Mouse (Mus musculus) heart, postnatal 4 days (tissue): ENCODE results near the gene Gpr22. TPM values are rescaled to one million over a fixed set of nuclear protein-coding genes. Genes with fewer than 3 reads are reported as not detected.

Source experiments
- DNase-seq: peaks from one replicate; pipeline ENCODE4 v3.0.0; 2021
- total RNA-seq, 2 experiments: library from RNA; stranded (reverse); gene quantifications; 2 replicates each; pipeline ENCODE4 v1.2.3; 2021

Gene Gpr22
- total RNA-seq: 10 to 100 TPM; 20.9 to 22.4 TPM

- DNase-seq: no peak
Observed at GRCm38 (mm10) chr12:31713600-31713999, at the start of gene Gpr22. Gpr22 (minus strand) TSS chr12:31713947.

- DNase-seq: no peak
Observed at GRCm38 (mm10) chr12:31755885-31756755, 42.4 kb upstream of the Gpr22 start.

DNA sequence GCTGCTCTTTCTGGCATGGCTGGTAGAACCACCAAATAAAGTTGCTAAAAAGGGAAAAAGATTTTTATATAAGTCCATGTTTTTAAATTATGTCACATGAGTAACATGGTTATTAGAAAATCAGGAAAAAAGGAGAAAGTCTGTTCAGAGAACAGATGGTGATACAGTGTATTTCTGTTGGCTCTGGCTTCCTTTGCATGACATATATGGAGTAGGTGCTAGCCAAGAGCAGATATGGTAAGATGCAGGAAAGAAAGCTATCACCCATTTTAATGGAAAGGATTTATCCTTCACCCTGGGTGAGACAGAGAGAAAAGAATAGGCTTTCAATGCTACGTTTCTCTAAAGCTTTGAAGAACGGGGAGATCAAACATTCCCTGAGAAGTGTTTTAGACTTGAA lies 40.7 kb upstream of the Gpr22 start:
- DNase-seq: no peak

DNA sequence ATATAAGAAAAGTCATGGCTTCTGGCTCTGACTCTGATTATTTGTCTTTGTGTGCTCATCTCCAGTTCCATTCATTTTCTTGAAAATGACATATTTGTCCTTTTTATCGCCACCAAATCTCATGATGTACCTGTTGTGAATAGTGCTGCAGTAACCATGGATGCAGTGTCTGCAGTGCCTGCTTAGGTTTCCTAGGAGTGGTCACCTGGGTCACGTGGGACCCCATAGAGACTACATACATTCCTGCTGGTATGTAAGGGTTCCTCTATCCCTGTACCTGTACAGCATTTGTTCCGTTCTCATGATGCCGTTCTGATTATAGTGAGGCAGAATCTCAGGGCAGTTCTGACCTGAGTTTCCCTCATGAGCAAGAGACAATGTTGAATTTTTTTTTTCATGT lies 36.1 kb upstream of the Gpr22 start:
- DNase-seq: no peak

DNA sequence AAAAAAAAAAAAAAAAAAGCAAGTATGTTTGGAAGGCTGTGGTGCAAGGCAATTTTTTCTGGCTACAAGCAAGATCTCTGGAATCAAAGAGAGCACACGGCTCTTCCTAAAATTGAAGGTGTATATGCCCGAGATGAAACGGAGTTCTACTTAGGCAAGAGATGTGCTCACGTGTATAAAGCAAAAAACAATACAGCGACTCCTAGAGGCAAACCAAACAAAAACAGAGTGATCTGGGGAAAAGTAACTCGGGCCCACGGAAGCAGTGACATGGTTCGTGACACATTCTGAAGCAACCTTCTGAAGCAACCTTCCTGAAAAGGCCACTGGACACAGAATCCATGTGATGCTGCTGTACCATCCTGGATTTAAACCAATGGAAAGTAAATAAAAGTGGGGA lies 33.6 kb upstream of the Gpr22 start:
- DNase-seq: no peak

GRCm38 (mm10) chr12:31734616-31735015 lies 20.9 kb upstream of the Gpr22 start:
- DNase-seq: no peak

- DNase-seq: no peak
Observed at GRCm38 (mm10) chr12:31730126-31730525, 16.4 kb upstream of the Gpr22 start.

- DNase-seq: no peak
Observed at GRCm38 (mm10) chr12:31726707-31727106, 13.0 kb upstream of the Gpr22 start.

DNA sequence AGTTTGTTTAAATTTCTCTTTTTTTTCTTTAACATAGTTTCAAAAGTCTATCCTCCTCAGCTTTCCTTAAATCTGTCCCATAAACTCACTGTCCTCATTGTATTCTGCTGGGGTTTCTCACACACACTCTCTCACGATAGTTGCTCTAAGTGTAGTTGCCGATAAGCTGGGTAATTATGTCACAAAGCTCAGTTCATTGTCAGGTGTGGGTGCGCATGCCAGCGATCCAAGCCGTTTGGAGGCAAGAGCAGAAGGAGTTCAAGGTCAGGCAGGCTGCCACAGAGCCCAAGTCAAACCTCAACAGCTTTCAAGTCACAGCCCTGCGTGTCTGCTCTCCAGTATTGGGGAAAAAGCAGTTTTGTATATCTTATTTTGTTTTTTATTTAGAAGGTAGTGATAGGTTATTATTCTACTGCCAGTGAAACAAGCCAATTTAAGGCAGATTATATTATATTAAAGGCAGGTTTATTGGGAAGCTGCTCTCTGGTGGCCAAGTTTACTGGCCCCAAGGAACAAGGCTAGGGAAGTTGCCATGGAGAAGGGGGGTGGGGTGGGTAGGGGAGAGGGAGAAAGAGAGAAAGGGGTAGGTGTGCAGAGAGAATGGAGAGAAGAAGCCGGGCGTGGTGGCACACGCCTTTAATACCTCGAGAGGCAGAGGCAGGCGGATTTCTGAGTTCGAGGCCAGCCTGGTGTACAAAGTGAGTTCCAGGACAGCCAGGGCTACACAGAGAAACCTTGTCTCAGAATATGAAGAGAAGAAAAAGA lies 11.9 kb upstream of the Gpr22 start:
- peak; percentile 60 for DNase-seq

DNA sequence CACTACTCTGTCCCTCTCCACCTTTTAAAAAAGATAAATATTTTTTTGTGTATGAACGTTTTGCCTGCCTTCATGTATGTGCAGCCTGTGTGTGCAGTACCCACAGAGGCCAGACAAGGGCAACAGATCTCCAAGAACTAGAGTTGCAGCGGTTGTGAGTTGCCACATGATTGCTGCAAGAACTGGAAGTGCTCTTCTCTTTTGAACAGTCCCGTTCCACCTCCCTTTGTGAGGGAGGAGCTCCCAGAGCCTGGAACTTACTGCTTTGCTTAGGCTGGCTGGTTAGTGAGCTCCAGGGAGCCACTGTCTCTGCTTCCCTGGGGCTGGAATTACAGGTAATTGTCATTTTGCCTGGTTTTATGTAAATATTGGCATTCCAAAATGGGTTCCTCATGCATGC lies 10.8 kb upstream of the Gpr22 start:
- DNase-seq: no peak

GRCm38 (mm10) chr12:31719586-31720275 lies 6.0 kb upstream of the Gpr22 start:
- peak; percentile 54 for DNase-seq

- DNase-seq: no peak
Observed at GRCm38 (mm10) chr12:31714070-31714469, 323 bp upstream of the Gpr22 start.

DNA sequence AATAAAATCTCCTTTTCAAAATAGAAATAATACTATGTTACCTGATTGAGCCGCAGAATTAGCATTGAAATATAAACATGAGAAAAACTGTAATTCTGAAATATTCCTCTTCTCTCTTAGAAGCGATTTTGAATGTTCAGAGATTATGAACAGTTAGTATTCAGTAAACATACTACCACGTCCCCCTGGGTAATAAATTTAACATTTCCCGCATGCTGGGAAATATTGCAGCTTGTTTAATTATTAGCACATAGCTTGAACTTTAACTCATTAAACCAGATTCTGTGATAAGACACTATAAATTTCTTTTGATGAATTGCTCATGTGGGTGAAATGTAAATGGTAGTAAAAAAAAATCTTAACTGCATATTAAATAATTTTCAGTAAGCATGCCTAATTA lies 1.0 kb downstream of the Gpr22 start:
- DNase-seq: no peak

GRCm38 (mm10) chr12:31712233-31712632 lies 1.5 kb downstream of the Gpr22 start:
- DNase-seq: no peak

GRCm38 (mm10) chr12:31709665-31710064 lies 4.1 kb downstream of the Gpr22 start:
- no peak for DNase-seq

DNA sequence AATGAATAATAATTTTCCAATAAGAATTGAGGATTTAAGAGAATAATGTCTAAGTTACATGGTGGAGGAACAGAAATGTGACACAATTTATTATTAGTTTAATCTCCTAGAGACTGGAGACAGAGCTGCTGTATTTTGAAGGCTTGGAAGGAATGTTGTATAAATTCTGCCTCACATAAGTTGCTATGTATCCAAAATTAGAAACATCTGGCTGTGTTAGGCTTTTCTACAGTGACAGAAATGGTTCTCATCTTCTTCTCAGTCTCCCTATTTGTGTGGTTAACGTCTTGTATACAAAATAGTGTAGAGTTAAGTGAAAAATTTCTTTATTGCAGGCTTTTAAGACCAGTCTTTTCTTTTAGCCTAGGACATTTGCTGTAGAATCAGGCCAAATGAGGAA lies 6.2 kb downstream of the Gpr22 start:
- no peak for DNase-seq

GRCm38 (mm10) chr12:31706168-31706567 lies 7.6 kb downstream of the Gpr22 start:
- DNase-seq: peak; percentile 61

- peak; percentile 65 for DNase-seq
Observed at GRCm38 (mm10) chr12:31703904-31704303, 9.8 kb downstream of the Gpr22 start.

GRCm38 (mm10) chr12:31701411-31701810 lies 12.3 kb downstream of the Gpr22 start:
- no peak for DNase-seq

GRCm38 (mm10) chr12:31700623-31701347 lies 13.0 kb downstream of the Gpr22 start:
- DNase-seq: no peak

- no peak for DNase-seq
Observed at GRCm38 (mm10) chr12:31693278-31693677, 20.5 kb downstream of the Gpr22 start.

DNA sequence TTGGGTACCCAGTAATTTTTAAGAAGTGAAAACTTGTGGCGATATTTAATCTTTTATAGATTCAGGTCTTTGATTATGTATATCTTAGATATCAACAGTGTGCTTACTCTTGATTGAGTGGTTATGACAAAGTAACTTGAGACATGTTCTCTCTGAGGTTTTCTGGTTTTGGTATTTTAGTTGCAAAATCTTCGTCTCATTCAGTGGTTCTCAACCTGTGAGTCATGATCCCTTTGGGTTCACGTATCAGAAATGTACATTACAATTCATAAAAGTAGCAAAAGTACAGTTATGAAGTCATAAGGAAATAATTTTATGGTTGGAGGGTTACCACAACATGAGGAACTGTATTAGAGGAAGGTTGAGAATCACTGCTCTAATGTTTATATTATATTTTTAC lies 27.1 kb downstream of the Gpr22 start:
- no peak for DNase-seq
